Mouse (Mus musculus) lung, postnatal 0 days (tissue): Measurements from ENCODE around the gene Myh14. TPM values are rescaled to one million over a fixed set of nuclear protein-coding genes. Genes with fewer than 3 reads are reported as not detected.

Experiments used
- ATAC-seq: fragments of 200-750 bp; cut with Nextera tagmentation; 2 replicates; pipeline ENCODE4 v1.8.0; 2017; ENCODE audit warnings: moderate library complexity
- DNase-seq: peaks from one replicate; pipeline ENCODE4 v3.0.0-alpha.2; 2016; ENCODE audit warnings: low spot score
- H3K27ac ChIP-seq: fragments of 300-500 bp; sonication (generic); 2 replicates; pipeline ENCODE4 v1.5.1; 2014; ENCODE audit warnings: antibody characterized with exemption, mild to moderate bottlenecking, low read length, mixed read lengths
- H3K27me3 ChIP-seq: fragments of 300-500 bp; sonication (generic); replicated peaks from 2 replicates; pipeline ENCODE4 v1.6.1; 2014; ENCODE audit warnings: low read length, mixed read lengths; ENCODE audit not compliant: insufficient read depth
- H3K36me3 ChIP-seq: fragments of 300-500 bp; sonication (generic); 2 replicates; pipeline ENCODE4 v1.6.1; 2014; ENCODE audit warnings: low read length, mixed read lengths; ENCODE audit not compliant: insufficient read depth
- H3K4me1 ChIP-seq: fragments of 300-500 bp; sonication (generic); 2 replicates; pipeline ENCODE4 v1.6.1; 2014; ENCODE audit warnings: antibody characterized with exemption, low read depth, low read length, mixed read lengths; ENCODE audit not compliant: insufficient read depth
- H3K4me2 ChIP-seq: fragments of 300-500 bp; sonication (generic); replicated peaks from 2 replicates; pipeline ENCODE4 v1.6.1; 2014; ENCODE audit warnings: low read depth, mild to moderate bottlenecking, low read length, moderate library complexity, mixed read lengths
- H3K4me3 ChIP-seq: fragments of 300-500 bp; sonication (generic); 2 replicates; pipeline ENCODE4 v1.5.1; 2014; ENCODE audit warnings: low read depth, low read length
- H3K9ac ChIP-seq: fragments of 300-500 bp; sonication (generic); replicated peaks from 2 replicates; pipeline ENCODE4 v1.6.1; 2014; ENCODE audit warnings: low read depth, mild to moderate bottlenecking
- H3K9me3 ChIP-seq: fragments of 300-500 bp; sonication (generic); 2 replicates; pipeline ENCODE4 v1.6.1; 2016; ENCODE audit warnings: low read length, mixed read lengths
- CTCF ChIP-seq: IDR thresholded peaks from 2 replicates; pipeline ENCODE4 v1.5.1; 2016; ENCODE audit warnings: antibody characterized with exemption, mild to moderate bottlenecking
- EP300 ChIP-seq: IDR thresholded peaks from 2 replicates; pipeline ENCODE4 v1.6.1; 2016; ENCODE audit warnings: antibody characterized with exemption, mild to moderate bottlenecking, control low read depth
- WGBS: fragments of 180-500 bp; shearing (Covaris S2); extraction: QIAGEN DNeasy Blood & Tissue Kit; methylation state at CpG from one replicate; pipeline ENCODE4 v1.1.7; 2014; 5-methylcytosine and 5-hydroxymethylcytosine counted together
- polyA plus RNA-seq: library from polyadenylated mRNA; unstranded; fragments of >200 nt; fragmentation: Nextera tagmentation; extraction: Ambion mirVana; gene quantifications from 2 replicates; pipeline ENCODE4 v1.2.1, GENCODE M21; 2015

Myh14 gene
- polyA plus RNA-seq, 1 experiment from 2014 or later, result 215 TPM

GRCm38 (mm10) chr7:44704363-44704762 lies 33.7 kb upstream of the Myh14 start:
- Histone ChIP-seq H3K4me1 (no peaks in the 10 kb centered on the region), H3K27me3 (no peaks in the 10 kb centered on the region), H3K9me3 (no peaks in the 10 kb centered on the region), H3K36me3 (no peaks in the 10 kb centered on the region), H3K9ac (no peak overlapping the region), H3K27ac (no peak overlapping the region), H3K4me2 (no peak overlapping the region), H3K4me3 (no peak overlapping the region)
- peak; percentile 44 for DNase-seq
- WGBS, result 62% methylated on average over 3 of the region's 3 CpGs
- peak; percentile 78 for TF ChIP-seq CTCF
- TF ChIP-seq EP300, result no peak
- no peak for ATAC-seq

GRCm38 (mm10) chr7:44702985-44703384 lies 32.3 kb upstream of the Myh14 start:
- TF ChIP-seq CTCF (no peak), EP300 (no peak)
- WGBS, result 70% methylated on average over 8 of the region's 8 CpGs
- no peaks in the 10 kb centered on the region for H3K36me3 ChIP-seq
- ATAC-seq (no peak), DNase-seq (no peak)
- no peak overlapping the region for H3K4me2 ChIP-seq
- no peaks in the 10 kb centered on the region for H3K4me1 ChIP-seq
- no peak overlapping the region for H3K4me3 ChIP-seq
- no peak overlapping the region for H3K9ac ChIP-seq
- no peak overlapping the region for H3K27ac ChIP-seq
- H3K9me3 ChIP-seq, result no peaks in the 10 kb centered on the region
- no peaks in the 10 kb centered on the region for H3K27me3 ChIP-seq

GRCm38 (mm10) chr7:44701921-44702320 lies 31.3 kb upstream of the Myh14 start:
- peak; percentile 66 for DNase-seq

GRCm38 (mm10) chr7:44697980-44698379 lies 27.3 kb upstream of the Myh14 start:
- H3K36me3 ChIP-seq, result no peaks in the 10 kb centered on the region
- DNase-seq, result no peak
- no peaks in the 10 kb centered on the region for H3K9me3 ChIP-seq
- no peak for ATAC-seq
- WGBS, result 48% methylated on average over 7 of the region's 7 CpGs
- no peak overlapping the region for H3K4me3 ChIP-seq
- peak overlapping the region; percentile 90 for H3K27ac ChIP-seq
- H3K4me1 ChIP-seq, result no peaks in the 10 kb centered on the region
- TF ChIP-seq EP300, result no peak
- no peak for TF ChIP-seq CTCF
- H3K27me3 ChIP-seq, result no peaks in the 10 kb centered on the region
- no peak overlapping the region for H3K9ac ChIP-seq
- no peak overlapping the region for H3K4me2 ChIP-seq

More at GRCm38 (mm10) chr7:44701921-44702320, 31.3 kb upstream of the Myh14 start:
- Histone ChIP-seq H3K4me1 (no peaks in the 10 kb centered on the region), H3K36me3 (no peaks in the 10 kb centered on the region), H3K9me3 (no peaks in the 10 kb centered on the region), H3K9ac (no peak overlapping the region), H3K4me2 (no peak overlapping the region), H3K27me3 (no peaks in the 10 kb centered on the region), H3K4me3 (no peak overlapping the region), H3K27ac (no peak overlapping the region)
- TF ChIP-seq CTCF (peak; percentile 76), EP300 (no peak)
- 6% methylated on average over 6 of the region's 6 CpGs for WGBS
- ATAC-seq, result peak; percentile 52; the same call in 1 of the 2 replicates

- Histone ChIP-seq H3K36me3 (no peaks in the 10 kb centered on the region), H3K27me3 (no peaks in the 10 kb centered on the region), H3K27ac (peak overlapping the region; percentile 90), H3K4me2 (no peak overlapping the region), H3K4me1 (no peaks in the 10 kb centered on the region), H3K4me3 (no peak overlapping the region), H3K9me3 (no peaks in the 10 kb centered on the region), H3K9ac (no peak overlapping the region)
- peak; percentile 87 for DNase-seq
- peak; percentile 71 for TF ChIP-seq EP300
- no peak for TF ChIP-seq CTCF
- peak; percentile 60 for ATAC-seq
- WGBS, result 9% methylated on average over 20 of the region's 20 CpGs
Measured at GRCm38 (mm10) chr7:44697191-44697710, 26.6 kb upstream of the Myh14 start.

GRCm38 (mm10) chr7:44695223-44695622 lies 24.6 kb upstream of the Myh14 start:
- WGBS, result 61% methylated on average over 4 of the region's 4 CpGs
- Histone ChIP-seq H3K9ac (no peak overlapping the region), H3K36me3 (no peaks in the 10 kb centered on the region), H3K4me1 (no peaks in the 10 kb centered on the region), H3K9me3 (no peaks in the 10 kb centered on the region), H3K4me3 (no peak overlapping the region), H3K27me3 (no peaks in the 10 kb centered on the region), H3K4me2 (no peak overlapping the region), H3K27ac (peak overlapping the region; percentile 72)
- ATAC-seq, result peak; percentile 4; the same call in 1 of the 2 replicates
- DNase-seq, result peak; percentile 30
- no peak for TF ChIP-seq CTCF
- TF ChIP-seq EP300, result no peak
